Mouse (Mus musculus) granulocyte monocyte progenitor cell, adult 5-6 weeks (primary cell): ENCODE data around the gene Afap1. TPM values are rescaled to one million over a fixed set of nuclear protein-coding genes. Genes with fewer than 3 reads are reported as not detected.

ENCODE experiments used
- ATAC-seq: replicated peaks from 2 replicates; pipeline ENCODE4 v1.8.0; 2016; ENCODE audit warnings: mild to moderate bottlenecking, moderate TSS enrichment, inconsistent platforms; ENCODE audit not compliant: poor library complexity, severe bottlenecking
- total RNA-seq, 2 experiments: library from RNA; stranded (forward) in 1 of 2; stranded (reverse) in 1 of 2; fragments of 200-712, 200-1000 nt in 1 of 2; fragments of >200 nt in 1 of 2; fragmentation: Nextera tagmentation in 1 of 2; gene quantifications; 2 replicates each; pipeline ENCODE4 v1.2.3; 2014 to 2017

The Afap1 gene
- total RNA-seq (2014; fragmentation: Nextera tagmentation) (23.7 and 36.0 TPM in 2 replicates), total RNA-seq (2017) (17.9 and 20.4 TPM in 2 replicates)

DNA sequence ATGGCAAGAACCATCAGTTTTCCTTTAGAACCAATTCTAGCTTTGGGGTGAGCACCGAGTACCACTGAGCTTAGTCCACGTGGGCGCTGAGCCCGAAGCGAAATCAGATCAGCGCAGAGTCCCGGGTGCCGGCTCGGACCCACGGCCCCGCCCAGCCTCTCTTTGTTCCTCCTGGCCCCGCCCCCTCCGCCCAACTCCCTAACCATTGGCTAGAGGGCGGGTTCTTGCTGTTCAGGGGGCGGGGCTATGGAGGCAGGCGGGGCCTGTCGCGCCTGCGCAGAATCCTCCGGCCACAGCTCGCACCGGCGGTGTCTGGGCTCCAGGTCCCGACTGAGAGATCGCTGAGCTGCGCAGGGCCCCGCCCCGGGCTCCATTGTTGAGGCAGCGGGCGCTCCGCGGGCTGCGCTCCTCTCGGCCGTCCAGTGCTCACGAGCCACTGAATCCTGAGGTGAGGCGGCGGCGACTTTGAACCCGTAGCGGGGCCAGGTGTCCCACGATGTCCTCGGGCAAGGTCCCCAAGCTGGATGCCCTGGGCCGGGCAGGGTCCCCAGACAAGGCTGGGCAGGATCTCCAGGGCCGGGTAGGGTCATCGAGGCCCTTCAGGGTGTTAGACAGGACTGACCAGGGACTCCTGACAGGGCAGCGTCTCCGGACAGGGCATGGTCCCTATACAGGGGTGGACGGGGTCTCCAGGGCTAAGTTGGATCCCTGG is at the start of gene Afap1:
Gene Afap1 (plus strand): TSS at position 227 of the 712 bp plus-strand sequence.
- ATAC-seq = peak; percentile 82

DNA sequence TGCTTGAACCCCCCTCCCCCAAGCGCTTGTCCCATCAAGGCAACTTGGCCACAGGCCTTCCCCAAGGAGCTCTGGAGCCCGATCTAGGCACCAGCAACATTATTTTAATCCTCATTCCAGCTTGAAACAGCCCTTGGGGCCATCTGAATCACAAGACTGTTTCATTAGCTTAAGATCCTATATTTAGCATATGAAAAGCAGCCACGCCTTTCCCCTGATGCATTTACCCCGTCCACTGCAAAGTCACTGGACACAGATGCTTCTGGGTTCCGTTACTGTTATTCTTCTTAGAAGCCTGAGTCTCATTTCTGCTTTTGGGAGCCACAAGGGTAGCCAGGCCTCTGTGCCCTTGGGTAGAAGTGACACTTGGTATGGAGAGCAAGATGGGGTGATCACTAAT is 41.6 kb upstream of the Afap1 start:
- peak; percentile 52 for ATAC-seq

DNA sequence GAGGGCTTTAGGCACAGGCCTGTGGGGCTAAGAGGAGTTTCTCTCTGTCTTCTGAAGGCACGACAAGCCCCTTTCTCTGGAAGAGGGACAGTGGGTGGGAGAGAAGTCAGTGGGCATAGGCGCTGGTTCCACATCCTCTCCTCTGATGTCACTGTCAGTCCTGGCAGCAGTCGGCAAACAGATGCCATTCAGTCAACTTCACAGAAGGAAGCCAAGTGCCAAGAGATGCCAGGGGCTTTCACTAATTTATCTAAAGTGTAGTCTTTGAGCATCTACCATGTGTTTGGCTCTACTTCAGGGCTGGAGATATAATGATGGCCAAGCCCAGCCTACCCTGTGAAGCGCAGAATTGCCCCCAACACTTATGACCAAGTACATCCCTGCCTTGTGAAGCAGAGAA is 39.7 kb upstream of the Afap1 start:
- no peak for ATAC-seq

DNA sequence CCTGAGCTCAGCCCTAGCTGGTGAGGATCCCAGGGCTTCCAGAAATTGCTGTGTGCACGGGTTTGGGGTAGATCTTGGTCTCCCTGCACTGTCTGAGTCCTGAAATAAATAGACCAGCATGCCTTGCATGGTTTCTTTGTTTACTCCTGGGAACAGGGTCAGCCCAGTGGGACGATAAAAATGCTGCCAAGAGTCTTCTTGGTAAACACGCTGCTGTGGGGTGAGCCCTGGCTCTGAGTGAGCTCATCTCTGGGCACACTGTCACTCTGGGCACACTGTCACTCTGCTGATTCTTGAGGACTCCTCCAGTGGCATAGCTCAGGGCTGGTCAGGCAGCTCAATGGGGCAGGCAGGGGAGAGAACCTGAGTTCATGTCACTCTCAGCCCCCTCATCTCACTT is 36.9 kb upstream of the Afap1 start:
- no peak for ATAC-seq

DNA sequence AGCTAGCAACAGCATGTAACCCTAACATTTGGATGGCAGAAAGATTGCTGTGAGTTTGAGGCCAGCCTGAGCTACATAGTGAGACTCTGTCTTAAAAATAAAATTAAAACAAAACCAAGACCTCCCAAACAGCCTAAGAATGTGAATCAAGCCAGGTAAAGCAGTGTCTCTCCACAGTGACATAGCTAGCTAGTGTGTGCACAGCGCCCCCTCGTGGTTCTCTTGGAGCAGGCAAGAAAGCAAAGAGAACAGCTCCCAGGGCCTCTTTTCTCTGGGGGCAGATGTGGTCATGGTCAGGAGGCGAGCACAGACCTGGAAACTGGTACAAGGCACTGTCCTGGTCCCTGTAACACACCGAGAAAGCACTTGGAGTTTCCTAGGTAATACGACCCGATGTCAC is 35.0 kb upstream of the Afap1 start:
- ATAC-seq = peak; percentile 62

DNA sequence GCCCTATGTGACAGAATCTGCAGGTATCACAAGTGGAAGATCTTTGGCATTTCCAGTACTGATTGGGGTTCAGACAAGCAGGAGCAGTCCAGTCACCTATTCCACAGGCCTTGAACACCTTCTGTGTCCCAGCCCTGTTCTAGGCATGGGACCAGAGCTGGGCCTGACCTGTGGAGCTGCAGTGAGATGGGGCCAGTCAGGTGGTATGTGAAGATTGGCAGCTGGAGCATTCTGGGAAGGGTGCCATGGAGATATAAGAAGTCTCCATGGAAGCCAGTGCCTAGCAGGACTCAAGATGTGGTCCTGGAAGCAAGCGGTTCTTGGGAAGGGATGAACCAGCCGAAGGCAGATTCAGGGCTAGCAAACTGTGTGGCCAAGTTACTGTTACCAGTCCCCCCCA is 31.7 kb upstream of the Afap1 start:
- ATAC-seq = no peak

DNA sequence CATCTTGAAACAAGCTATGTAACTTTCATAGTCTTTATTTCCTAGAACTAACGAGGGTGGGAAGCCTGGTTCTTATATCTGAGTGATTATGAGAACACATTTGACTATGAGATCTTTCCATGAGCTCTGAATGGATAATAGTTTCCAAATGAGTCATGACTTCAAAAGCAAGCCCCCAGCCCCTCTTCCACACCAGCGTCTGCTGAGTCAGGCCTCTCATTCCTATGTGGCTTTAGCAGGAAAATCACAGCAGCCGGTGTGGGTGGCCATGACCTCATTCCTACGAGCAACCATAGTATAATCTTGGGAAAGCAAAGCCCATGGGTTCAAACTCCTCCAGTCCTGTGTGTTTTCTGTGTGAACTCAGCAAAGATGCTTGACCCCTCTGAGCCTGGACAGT is 23.1 kb upstream of the Afap1 start:
- no peak for ATAC-seq

DNA sequence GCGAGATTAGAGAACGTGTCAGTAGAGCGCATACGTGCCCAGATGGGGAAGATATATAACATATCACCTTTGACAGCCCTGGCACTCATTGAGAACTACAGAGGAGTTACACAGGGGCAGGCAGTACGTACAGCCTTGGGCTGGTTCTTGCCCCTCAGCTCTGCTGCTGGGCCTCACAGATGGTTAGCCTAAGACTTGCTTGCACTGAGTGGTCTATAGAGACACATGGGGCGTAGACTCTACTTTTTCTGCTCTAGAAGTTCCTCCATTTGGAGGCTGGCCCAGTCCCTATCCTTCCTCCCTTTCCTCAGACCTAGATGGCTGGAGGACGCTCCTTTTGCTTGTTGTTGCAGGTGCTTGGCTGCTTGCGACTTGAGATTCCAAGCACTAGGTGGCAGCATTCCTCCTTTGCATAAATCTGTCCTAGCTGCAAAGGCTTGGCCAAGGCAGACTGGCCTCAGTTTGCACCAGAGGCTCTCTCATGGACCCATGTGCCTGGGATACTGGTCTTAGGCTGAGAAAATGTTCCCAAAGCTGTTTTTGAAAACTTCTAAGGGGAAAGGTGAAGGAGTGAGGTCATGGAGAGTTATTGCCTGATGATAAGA is 22.6 kb upstream of the Afap1 start:
- ATAC-seq = peak; percentile 75

DNA sequence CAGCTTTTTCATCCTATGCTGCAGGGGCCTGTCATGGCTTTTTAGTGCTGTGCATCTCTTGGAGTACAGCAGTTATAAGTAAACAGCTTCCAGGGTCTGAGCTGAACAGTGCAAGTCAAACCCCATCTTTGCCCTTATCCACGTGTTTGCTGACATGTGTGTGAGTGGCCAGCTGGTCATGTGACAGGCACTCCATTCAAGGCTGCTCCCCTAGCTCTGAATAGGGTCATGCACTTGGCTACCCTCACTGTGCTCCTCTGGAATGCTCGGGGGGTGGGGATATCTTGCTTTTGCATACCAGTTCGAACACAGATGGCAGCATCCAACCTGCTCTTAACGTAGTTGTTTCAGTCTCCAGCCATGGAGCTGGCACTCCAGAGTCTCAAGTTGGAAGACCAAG is 19.7 kb upstream of the Afap1 start:
- no peak for ATAC-seq

DNA sequence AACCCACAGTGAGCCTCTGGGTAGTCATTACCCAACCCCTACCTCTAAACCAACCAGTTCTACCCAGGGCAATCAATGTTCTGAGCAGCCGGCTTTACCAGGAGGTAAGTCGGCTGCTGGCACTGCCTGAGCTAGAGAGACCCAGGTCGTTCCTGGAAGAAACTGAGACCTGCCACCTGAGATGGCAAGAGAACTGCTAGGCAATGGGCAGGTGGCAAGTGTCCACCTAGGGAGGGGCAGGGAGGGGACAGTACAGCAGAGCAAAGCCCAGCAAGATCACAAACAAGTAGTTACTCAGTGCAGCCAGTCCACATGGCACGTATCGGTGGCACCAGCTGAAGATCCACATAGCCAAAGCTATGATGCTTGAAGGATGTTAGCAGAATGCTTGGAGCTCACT is 16.9 kb upstream of the Afap1 start:
- no peak for ATAC-seq

DNA sequence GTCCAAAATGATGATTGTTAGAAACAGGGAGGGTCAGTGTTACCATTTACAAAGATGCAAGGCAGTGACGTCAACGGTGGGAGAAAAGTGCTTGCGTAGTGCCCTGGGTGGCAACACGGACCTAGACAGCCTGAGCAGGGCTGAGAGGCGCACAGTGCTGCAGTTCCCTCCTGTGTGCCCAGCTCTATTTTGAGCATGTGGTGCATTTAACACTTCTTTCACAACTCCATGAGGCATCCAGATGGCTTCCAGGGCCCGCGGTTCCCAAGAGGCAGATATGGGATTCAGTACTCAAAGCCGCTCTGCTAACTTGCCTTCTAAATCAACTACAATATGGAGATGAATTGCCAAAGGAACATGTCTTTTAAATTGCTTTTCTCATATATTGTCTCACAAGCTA is 13.9 kb upstream of the Afap1 start:
- ATAC-seq = no peak

DNA sequence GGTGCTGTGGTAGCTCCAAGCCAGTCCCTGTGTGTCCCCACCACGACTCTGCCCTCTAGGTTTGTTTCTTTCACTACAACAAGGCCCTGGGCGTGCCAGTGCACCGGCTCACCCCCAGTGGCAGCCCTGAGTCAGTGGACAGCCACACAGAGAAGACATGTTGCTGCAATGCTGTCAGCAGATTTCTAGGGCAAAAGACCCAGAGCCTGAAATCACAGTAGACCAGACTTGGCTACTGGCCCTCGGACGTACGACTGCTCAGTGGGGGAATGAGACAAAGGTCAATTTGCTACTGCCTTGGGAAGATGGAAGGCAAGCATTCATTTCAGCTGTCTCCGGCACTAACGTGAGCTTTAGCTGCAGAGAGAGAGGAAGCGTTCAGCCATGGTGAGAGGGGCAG is 10.7 kb upstream of the Afap1 start:
- ATAC-seq = no peak

DNA sequence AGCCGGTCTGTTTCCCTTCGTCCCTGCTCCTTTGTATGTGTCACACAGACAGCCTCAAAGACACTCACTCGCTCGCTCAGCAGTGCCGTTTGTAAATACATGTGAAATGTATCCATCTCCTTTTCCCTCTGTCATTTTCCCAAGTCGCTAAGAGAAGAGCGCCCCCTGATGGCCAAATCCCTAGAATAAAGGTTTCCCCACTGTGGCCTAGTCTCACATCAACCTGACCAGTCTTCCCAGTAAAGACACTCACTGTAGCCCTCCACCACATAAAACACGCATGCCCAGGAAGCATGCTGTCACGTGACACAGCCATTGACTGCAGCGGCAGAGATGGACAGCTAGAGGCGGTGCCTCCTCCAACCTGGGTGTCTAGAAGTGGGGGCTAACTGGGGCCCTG is 8.9 kb upstream of the Afap1 start:
- peak; percentile 39; the same call in 1 of the 2 replicates for ATAC-seq

DNA sequence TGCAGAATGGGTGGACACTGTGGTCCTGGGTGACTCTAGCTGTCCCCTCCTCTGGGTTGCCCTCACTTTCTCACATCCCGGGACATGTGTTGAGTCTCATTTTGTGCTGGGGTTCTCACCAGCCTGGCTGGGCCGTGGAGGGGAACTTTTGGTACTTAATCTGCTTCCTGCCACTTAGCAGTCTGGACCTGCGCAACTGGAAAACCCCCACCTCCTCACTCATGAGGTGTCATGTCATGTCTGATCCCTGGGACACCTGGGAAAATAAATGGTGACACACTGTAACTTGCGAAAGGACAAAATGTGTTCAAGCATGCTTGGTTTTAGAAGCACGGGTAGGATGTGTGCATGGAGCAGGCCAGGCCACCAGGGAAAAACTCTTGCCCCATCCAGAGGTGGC is 8.4 kb upstream of the Afap1 start:
- ATAC-seq = no peak

DNA sequence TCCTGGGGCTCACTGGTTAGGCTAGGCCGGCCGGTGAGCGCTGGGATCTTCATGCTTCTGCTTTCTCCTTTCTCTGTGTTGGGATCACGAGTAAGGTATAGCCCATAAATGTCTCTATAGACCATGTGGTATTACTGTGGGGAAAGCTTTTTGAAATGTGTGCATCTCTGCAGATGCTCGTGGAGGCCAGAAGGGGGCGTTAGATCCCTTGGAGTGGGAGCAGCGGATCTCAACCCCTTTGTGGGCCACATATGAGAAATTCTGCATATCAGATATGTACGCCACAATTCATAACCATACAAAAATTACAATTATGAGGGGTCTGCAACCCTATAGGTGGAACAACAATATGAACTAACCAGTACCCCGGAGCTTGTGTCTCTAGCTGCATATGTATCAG is 4.2 kb upstream of the Afap1 start:
- peak; percentile 25; the same call in 1 of the 2 replicates for ATAC-seq

DNA sequence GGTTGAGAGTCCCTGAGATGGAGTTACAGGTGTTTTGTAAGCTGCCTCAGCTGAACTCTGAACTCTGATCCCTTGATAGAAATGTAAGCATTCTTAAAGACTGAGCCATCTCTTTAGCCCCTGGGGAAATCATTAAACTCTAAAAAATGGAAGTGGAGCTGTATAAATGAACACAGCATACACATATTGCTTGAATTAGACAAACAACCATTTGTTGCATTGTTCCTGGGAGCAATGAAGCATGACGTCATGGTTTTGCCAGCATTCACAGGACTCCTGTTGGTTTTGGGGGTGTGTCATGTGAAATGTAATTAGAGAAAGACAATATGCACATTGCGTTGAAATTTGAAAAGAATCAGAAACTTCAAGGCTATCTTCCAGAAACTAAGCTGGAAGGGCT is 3.5 kb upstream of the Afap1 start:
- no peak for ATAC-seq

DNA sequence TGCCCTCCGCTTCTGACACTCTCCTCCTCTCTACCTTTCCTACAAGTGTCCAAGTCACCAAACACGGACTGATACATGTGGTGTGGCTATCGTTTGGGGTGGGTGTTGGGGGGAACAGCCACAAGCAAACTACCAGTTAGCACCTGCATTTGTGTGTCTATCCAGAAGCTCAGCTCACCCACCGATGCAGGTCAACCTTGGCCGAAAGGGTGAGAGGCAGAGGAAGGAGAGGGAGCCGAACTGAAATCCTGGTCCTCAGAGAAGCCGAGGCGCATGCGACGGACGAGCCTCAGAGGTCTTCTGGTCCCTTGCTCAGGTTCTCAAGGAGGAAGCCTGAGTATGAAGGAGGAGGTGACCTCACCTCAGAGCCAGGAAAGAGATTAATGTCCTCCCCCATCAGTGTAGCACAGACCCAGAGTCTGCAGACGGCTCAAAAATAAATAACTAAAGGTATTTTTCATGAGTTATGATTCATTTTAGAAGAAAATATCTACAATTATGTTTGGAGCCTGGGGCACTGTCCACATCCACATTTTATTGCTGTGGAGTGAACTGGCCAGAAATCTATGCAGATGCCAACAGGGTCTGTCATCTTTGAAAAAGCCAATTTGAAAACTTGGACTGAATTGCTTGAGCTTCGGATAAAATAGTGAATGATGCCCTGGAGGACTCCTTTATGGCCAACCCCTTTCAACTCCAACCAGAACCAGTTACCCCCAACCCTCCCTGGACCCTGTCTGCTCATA is 2.0 kb upstream of the Afap1 start:
- ATAC-seq = no peak

DNA sequence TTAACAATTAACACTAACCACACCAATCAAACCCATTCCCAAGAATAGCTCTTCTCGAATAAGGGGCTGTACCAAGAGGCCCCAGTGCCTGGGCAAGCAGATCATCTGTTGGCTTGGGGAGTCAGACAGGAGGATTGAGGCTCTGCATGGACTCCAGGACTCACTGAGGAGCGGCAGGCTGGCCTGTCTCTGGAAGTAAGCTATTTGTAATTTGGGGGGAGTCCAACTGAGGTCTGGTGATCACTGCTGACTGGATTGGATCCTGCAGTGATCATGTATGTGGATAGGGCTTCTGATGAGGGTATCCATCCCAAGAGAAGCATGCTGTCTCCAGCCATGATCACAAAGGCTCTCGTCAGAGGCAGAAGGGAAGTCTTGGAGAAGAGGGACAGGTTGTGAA is 756 bp upstream of the Afap1 start:
- ATAC-seq = no peak

DNA sequence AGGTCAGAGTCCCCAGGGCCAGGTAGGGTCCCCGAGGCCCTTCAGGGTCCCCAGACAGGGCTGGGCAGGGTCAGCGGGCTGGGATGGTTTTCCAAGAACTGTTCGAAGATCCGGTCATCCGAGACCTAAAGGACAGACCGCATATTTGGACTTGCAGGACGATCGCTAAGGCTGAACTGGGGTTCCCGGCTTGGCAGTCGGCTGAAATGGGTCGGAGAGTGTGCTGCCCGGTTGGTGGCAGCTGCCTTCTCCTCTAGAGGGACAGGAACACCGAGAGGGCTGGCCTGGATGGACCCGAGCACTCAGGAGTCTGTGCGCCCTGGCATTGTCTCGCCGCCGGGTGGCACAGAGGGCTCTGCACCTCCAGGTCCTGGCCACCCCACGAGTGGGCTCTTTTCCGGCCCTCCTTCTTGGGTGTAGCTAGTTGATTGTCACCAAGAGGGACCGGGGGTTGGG is 714 bp downstream of the Afap1 start:
- ATAC-seq = peak; percentile 28

DNA sequence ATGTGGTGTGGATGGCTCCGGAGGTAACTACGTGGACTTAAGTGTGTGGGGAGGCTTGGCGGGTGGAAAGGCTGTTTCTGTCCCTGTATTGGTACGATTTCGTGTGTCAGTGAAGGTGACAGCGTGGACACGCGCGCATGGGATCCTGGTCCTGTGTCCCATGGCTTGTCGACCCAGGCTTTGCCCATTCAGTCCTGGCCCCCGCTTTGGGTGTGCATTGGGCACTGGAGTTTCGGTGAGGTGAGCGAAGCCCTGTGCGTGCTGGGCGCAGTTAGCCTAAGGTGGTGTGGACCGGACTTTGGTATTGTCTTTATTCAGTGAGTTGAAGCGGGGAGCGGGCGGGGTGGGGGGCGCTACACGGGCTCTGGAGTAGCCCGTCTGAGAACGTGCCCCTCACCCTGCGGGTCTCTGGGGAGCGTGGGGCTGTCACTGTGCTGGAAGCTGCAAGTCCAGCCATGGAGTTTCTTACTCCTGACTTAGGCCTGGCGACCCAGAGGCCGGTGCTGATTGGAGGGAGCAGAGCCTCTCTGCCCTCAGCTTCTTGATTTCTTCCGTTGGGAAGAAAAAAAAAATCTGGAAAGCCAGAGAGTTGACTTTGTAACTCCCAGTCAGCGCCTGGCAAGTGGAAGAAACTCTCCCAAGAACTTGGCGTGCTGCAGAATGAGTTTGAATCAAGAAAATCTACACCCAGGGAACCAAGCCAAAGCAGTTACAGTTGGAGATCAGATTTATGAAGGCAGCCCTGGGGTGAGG is 1.4 kb downstream of the Afap1 start:
- ATAC-seq = no peak; the same call in 1 of the 2 replicates

DNA sequence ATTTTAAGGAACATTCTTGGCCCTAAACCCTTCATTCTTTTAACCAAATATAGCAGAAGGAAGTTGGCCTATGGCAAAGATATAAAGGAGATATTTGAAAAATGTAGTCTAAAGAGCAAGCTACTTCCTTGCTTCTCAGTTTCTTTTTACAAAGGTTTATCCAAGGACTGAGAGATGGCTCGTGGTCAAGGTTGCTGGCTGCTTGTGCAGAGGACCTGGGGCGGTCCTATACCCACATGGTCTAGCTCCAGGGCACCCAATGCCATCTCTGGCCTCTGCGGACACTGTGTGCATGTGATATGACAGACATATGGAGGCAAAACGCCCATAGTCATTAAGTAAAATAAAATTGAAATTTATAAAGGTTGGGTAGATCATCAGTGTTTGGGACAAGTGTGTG is 2.8 kb downstream of the Afap1 start:
- ATAC-seq = no peak
